Mouse (Mus musculus) bone marrow macrophage, adult 2 months (primary cell): ENCODE measurements around the gene Slc25a23. TPM values are rescaled to one million over a fixed set of nuclear protein-coding genes. Genes with fewer than 3 reads are reported as not detected.

Source experiments
- H3K27ac ChIP-seq: 2 replicates; pipeline ENCODE4 v1.5.1; 2012; ENCODE audit warnings: low read depth, low read length; ENCODE audit not compliant: insufficient read depth
- H3K4me1 ChIP-seq: 2 replicates; pipeline ENCODE4 v1.6.1; 2012; ENCODE audit warnings: low read length; ENCODE audit not compliant: control insufficient read depth, insufficient read depth
- H3K4me3 ChIP-seq: 2 replicates; pipeline ENCODE4 v1.5.1; 2012; ENCODE audit warnings: mild to moderate bottlenecking, low read length, moderate library complexity; ENCODE audit not compliant: insufficient read depth
- CTCF ChIP-seq: IDR thresholded peaks from 2 replicates; pipeline ENCODE4 v1.5.1; 2012; ENCODE audit warnings: low read depth, mild to moderate bottlenecking, low read length, moderate library complexity
- POLR2A ChIP-seq: IDR thresholded peaks from 2 replicates; pipeline ENCODE4 v1.6.1; 2012; ENCODE audit warnings: mild to moderate bottlenecking, low read depth, low read length, borderline replicate concordance
- polyA plus RNA-seq: library from polyadenylated mRNA; stranded (reverse); fragments of >200 nt; gene quantifications from 2 replicates; pipeline ENCODE4 v1.2.4, GENCODE M21; 2012; ENCODE audit not compliant: missing spikeins, insufficient read depth, insufficient read length

Slc25a23 gene
- polyA plus RNA-seq, 1 experiment: 19.0 TPM

DNA sequence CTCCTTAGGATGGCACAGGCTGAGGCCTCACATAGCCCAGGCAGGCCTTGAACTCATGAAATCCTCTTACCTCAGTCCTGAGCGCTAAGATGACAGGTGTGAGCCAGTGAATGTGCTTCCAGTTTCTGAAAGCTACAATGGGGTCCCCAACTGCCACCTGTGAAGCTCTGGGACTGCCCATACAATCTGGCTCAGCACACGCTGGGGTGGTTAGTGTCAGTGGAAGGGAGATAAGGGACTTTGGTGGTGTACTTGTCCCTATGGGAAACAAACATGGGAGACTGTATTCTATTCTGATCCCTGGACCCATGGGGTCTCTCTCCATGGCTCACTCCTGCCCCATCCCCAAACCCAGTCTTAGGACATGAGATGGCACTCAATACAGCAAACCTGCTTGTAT is 40.0 kb downstream of the Slc25a23 start:
- Histone ChIP-seq H3K4me1 (peaks cover 10% of the 10 kb centered on the region; the same call in 1 of the 2 replicates), H3K4me3 (no peak overlapping the region), H3K27ac (no peak overlapping the region)
- TF ChIP-seq CTCF: no peak
- no peak for TF ChIP-seq POLR2A

DNA sequence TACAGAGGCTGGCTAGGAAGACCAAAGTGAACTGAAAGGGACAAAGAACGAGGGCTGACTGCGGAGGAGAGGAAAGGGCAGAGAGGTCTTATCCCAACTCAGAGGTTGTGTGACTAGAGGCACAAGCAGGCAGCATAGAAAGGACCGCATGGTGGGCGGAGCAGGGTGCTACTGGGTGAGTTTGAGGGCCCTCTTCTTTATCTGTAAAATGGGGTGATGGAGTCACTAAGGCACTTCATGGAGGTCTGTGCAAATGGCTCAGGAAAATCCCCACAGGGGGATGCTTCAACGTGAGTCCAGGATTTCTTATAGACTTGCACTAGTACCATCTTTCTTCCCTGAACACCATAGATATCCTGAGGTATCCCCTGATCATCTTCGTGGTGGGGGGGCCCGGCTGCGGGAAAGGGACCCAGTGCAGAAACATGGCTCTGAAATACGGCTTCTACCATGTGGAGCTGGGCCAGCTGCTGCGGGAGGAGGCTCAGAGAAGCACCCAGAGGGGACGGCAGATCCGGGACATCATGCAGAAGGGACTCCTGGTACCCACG is 47.3 kb downstream of the Slc25a23 start:
- Histone ChIP-seq H3K4me1 (peaks cover 15% of the 10 kb centered on the region), H3K27ac (no peak overlapping the region), H3K4me3 (peak overlapping the region; percentile 82)
- TF ChIP-seq POLR2A (no peak), CTCF (no peak)

DNA sequence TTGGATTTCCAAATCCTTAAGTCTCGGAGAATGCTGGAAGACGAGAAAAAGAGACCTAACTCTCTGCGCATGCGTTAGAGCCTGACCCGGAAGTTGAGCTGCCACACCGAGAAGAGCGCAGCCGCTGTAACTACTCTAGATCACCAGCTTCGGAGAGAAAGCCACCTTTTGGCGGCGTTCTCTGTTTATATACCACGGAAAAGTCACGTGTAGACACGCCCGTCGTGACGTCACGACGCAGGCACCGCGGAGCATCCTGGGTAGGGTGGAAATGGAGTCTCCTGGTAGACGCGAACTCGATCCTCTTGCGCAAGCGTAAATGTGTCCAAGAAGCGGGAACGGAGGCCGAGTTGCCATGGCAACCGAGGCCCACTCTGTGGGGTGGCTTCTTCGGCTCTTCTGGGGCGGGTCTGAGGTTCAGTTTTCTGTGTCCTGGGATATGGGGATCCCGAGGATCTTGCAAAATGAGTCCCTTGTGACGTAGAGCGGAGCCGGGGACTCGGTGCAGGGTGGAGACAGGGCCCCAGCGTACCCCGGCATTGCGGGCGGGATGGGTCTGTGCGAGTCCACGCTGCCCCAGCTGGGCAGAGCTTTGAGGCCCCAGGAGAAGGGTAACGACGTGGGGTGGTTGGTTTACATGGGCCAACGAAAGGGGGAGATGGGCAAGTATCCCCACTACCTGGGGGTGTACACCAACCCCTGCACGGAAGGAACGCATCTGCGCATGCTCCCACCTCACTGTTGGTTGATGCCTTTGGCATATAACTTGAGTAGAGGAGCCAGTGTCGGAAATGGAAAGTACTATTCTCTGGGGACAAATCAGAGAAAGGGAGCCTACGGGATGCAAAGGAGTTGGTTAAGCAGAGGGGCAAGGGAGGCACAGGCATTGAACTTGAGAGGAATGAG is 48.2 kb downstream of the Slc25a23 start, which contains the start of the genes Gtf2f1 and Gm17949:
Gene Gtf2f1 (minus strand): TSS at position 53 of the 906 bp plus-strand sequence.
Gene Gm17949 (plus strand): TSS at position 234 of the 906 bp plus-strand sequence.
- Histone ChIP-seq H3K27ac (peak within 1 kb of the TSS; percentile 66), H3K4me3 (peak within 1 kb of the TSS; percentile 82), H3K4me1 (peaks cover 13% of the 10 kb centered on the region)
- 0 out of 2 replicates have a peak, but pooled peaks have one; percentile 70 for TF ChIP-seq POLR2A
- TF ChIP-seq CTCF: no peak

DNA sequence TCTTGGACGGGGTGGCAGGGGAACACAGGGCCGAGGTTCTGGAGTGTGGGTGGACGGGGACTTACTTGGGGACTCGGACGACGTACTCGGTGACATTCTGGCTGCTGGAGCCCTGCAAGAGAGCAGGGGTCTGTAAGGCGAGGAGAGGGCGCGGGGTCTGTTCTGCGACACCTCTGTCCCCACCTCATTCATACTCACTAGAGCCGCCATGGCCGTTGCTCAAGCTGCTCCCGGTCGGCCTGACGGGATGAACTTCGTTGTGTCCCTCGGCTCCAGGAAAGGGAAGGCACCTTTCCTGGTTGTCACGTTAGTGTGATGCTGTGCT is 48.8 kb downstream of the Slc25a23 start:
- TF ChIP-seq CTCF: no peak
- no peak for TF ChIP-seq POLR2A
- Histone ChIP-seq H3K27ac (peak overlapping the region; percentile 66), H3K4me1 (peaks cover 10% of the 10 kb centered on the region), H3K4me3 (peak overlapping the region; percentile 79)

DNA sequence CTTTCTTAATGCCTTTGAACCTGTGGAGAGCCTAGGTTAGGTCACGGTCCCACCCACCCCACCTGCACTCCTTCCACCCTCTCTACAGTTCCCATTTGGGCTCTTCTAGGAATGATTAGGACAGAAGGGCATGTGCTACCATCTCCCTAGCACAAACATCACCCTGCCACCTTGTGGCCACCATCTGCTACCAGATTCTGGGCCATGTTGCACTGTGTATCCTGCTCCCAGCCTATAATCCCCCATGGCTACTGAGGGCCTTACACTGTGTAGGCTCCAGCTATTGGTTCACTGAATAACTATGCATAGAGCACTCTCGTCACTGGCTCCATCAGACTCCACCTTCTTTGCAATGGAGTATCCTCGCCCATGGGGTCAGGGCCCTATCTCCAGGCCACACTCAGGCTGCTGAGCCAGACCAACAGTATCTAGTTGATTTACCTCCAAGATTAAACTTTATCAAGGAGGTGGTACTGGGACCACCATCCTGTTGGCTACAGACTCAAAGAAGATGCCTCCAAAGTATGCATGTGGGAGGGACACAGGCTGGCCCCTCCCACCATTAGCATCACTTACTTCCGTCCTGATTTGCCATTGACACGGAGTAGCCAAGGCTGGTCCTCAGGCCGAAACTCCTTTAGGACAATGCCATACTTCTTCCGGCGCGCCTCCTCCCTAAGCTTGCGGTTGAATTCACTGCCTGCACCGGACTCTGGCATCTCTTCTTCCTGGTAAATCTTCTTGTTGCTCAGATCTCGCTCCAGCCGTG is 52.3 kb downstream of the Slc25a23 start:
- H3K4me3 ChIP-seq: no peak overlapping the region
- no peak for TF ChIP-seq POLR2A
- TF ChIP-seq CTCF: no peak
- H3K27ac ChIP-seq: no peak overlapping the region
- peaks cover 10% of the 10 kb centered on the region for H3K4me1 ChIP-seq

DNA sequence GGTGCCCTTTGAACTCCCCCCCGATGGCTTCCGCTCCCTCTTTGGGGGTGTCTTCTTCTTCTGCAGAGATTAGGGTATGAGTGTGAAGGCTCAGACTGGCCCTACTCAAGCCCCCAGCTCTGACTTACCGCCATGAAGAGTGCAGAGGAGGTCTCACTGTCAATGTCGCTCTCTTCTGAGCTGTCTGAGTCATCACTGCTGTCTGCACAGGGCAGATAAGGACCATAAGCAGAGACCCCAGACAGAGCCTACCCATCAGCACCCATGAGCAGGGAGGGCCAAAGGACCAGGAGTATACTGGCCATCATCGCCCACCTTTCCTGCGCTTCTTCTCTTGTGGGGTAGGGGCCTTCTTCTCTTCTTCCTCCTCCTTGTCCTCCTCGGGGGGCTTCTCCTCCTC is 55.7 kb downstream of the Slc25a23 start:
- no peaks in the 10 kb centered on the region for H3K4me1 ChIP-seq
- no peak overlapping the region for H3K27ac ChIP-seq
- TF ChIP-seq CTCF (no peak), POLR2A (no peak)
- no peak overlapping the region for H3K4me3 ChIP-seq

DNA sequence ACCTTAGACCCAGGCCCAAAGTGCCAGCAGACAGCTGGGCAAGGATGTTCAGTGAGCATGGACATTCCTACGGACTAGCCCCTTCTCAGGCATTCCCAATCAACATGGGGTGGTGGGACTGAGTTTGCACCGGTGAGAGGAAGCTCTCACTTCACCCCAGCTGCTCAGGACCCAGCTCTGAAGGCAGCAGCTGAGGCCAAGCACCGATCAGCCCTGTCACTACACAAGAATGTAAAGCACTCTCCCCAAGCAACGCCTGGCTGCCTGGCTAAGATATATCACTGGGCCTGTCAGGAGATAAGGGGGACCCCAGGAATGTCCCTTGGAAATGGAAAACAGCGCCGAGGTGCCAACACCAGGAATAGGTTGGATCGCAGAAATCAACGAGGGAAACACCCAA is 58.4 kb downstream of the Slc25a23 start:
- Histone ChIP-seq H3K27ac (no peak overlapping the region), H3K4me3 (no peak overlapping the region), H3K4me1 (no peaks in the 10 kb centered on the region; the same call in 1 of the 2 replicates)
- no peak for TF ChIP-seq POLR2A
- no peak for TF ChIP-seq CTCF

DNA sequence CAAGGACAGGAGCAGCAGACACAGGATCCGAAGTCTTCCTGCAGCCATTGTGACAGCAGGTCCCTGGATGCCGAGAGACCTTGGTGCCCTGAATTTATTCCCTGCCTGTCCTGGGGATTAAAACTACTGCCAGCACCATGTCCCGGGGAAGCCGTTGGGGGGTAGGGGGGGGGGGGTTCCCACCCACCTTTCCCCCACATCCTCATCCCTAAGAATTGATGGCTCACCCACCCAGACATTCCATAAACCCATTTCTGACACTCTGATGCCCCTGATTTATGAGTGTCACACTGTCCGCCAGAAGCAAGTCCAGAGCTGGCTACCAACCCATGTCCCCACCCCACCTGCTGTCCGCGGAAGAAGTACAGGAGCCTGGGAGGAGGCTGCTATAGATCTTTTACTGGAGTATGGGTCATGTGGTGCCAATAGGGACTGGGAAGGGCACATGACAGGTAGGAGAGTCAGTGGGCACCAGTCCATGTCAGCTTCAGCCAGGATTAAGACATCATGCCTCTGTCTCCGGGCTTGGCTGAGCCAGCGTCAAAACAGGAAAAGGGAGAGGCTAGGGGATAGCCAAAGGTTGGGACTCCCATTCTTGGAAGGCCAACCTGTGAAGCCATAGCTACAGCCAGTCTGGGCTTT is 59.6 kb downstream of the Slc25a23 start, which contains the start of gene Pspn:
Gene Pspn (minus strand): TSS at position 51 of the 642 bp plus-strand sequence.
- Histone ChIP-seq H3K4me1 (no peaks in the 10 kb centered on the region; the same call in 1 of the 2 replicates), H3K4me3 (no peak within 1 kb of the TSS), H3K27ac (no peak within 1 kb of the TSS)
- TF ChIP-seq POLR2A (no peak), CTCF (no peak)

DNA sequence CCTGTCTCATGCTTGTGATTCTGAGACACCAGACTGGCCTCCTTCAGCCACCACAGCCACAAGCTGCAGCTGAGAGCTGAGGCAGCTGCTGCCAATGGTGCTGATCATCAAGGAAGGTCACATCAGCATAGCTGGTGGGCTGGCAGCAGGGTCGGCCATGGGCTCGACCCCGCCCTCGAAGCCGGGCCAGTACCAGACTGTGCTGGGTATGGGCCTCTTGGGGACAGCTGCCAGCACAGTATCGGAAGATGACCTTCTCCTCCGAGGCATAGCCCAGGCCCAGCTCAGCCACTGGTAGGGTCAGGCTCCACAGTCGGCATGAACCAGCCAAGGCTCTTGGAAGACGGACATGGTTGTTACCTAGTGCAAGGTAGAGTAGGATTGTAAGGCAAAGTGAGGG is 60.2 kb downstream of the Slc25a23 start:
- TF ChIP-seq CTCF (no peak), POLR2A (no peak)
- H3K4me3 ChIP-seq: no peak overlapping the region
- H3K27ac ChIP-seq: no peak overlapping the region
- H3K4me1 ChIP-seq: no peaks in the 10 kb centered on the region; the same call in 1 of the 2 replicates
